Mouse (Mus musculus) erythroblast, embryonic 14.5 days (primary cell): Measurements from ENCODE around the gene Man2c1.

Source experiments
- GATA1 ChIP-seq: IDR thresholded peaks from 2 replicates; pipeline ENCODE4 v1.6.1; 2012; ENCODE audit warnings: low read length, inconsistent platforms, mixed read lengths
- TAL1 ChIP-seq: IDR thresholded peaks from 3 replicates; pipeline ENCODE4 v1.6.1; 2012; ENCODE audit warnings: low read length, inconsistent platforms, mixed read lengths

- TF ChIP-seq GATA1 (no peak), TAL1 (no peak)
Measured at GRCm38 (mm10) chr9:57166173-57166572, 35.7 kb downstream of the Man2c1 start.
